Mouse (Mus musculus): Measurements from ENCODE around the gene Agpat3.

Gene Agpat3

GRCm38 (mm10) chr10:78247206-78247605 lies 105.1 kb downstream of the Agpat3 start:
- DNase-seq = no peak

- no peak for DNase-seq
These were observed 105.6 kb downstream of the Agpat3 start for GRCm38 (mm10) chr10:78246725-78247124.

DNA sequence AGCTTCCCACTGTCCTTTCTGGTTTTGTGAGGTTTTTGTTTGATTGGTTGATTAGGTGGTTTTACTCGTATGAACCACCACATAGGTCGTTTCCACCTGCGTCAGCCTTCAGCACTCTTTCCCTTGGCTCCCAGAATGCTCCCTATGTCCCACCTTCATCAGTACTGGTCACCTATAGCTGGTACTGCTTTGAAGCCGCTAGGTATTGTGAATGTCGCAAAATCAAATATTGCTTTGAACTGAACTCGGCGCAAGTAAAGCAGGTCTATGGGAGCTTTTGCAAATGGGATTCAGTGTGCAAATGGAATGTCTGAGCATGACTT lies 107.1 kb downstream of the Agpat3 start:
- no peak for DNase-seq

DNA sequence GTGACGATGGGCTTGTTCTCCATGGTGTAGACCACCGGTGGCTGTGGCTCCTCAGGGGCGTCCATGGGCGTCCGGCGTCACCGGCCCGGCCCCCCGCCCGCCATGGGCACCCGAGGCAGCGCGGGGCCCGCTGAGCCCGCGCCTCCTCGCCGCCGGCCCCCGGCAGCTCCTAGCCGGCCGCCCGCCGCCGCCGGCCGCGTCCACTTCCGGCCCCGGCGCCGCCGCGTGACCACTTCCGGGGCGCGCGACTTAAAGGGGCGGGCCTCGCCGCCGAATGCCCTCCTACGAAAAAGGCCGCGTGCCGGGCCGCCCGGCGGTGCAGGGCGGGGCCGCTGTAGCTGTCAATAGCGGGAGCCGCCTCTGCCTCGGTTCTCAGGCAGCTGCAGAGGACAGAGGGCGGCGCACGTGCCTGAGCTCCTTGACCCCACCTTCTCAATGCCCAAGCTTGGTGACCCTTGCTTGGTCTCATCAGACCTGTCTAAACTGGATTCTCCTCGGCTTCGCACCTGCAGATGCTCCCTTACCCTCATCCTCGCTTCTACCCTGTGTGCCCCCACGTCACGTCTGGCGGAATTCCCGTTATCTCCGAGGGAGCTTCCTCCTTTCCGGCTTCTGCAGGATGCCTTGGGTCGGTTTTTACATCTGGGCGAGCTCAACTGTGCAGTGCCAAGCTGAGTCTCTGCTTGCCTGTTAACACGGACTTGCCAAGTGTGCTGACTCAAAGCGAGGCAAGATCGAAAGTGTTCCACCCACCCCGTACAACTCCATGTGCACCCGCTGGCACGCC lies 107.7 kb downstream of the Agpat3 start, which contains the start of gene Trappc10:
Trappc10 (minus strand) TSS at position 204 of the 787 bp plus-strand sequence.
- peak; percentile 87 to 88 for DNase-seq

DNA sequence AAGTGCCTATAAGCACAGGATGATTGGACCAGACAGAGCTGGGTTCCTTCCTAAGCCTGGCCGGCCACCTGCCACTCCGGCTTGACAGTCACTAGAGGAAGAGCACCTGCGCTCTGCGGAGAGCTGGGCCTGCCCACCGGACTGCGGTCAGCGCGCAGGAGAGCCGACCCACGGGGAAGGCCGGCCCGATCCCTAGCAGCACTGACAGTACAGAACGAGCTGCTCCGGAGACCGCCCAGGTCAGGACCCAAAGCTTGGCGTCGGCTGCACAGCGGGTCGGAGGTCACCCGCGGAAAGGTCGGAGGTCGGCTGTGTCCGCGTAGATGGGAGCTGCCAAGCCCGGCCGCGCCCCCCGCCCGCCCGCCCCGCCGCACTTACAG lies 108.2 kb downstream of the Agpat3 start:
- DNase-seq = peak; percentile 29 to 49

GRCm38 (mm10) chr10:78238926-78239325 lies 113.4 kb downstream of the Agpat3 start:
- no peak for DNase-seq

DNA sequence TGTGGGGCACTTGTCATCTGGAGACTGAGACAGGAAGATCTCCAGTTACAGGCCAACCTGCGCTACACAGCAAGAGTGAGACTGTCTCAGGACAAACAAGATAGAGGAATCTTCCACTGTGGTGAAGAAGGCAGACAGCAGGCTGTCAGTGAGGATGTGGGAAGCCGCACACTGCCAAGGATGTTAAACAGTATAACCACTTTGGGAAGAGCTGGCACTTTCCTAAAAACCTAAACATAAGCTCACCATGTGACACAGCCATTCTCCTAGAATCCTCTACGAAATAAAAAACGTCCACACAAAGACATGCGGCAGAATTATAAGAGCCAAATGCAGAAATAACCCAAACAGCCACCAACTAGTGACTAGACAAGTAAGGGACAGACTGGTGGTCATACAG lies 114.0 kb downstream of the Agpat3 start:
- DNase-seq = no peak

- DNase-seq = no peak
These were observed 114.5 kb downstream of the Agpat3 start for GRCm38 (mm10) chr10:78237809-78238208.

DNA sequence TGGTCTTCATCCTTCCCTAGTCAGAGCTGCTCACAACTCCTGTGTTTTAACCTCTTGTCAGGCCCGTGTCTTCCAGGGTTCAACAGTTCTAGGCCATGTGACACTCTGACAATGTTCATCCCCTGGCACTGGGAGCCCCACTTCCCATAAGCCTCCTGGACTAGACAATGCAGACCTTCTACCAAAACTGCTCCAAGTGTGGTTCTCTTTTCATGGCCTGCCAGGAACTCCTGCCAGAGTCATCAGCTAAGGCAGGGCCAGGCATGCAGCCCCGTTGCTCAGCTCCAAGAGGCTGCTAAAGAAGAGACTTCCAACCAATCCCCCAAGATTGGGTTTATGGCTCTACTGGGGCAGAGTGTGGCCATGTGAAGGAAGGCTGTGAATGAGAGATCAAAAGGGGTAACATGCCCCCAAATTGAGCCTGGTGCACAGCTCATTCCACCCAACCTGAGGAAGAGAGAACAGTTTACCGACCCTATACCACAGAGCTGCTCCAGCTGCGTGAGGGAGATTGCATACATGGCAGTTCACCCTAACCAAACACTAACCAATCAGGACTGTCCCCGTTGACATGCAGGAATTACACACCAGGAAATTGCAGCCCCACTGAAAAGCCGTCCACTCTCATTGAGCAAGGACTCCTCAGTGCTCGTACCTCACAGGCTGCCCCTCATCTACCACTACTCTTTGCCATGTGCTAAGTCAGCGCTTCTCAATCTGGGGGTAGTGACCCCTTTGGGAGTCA lies 115.2 kb downstream of the Agpat3 start:
- no peak for DNase-seq

GRCm38 (mm10) chr10:78233756-78234155 lies 118.5 kb downstream of the Agpat3 start:
- peak; percentile 58 to 77 for DNase-seq

DNA sequence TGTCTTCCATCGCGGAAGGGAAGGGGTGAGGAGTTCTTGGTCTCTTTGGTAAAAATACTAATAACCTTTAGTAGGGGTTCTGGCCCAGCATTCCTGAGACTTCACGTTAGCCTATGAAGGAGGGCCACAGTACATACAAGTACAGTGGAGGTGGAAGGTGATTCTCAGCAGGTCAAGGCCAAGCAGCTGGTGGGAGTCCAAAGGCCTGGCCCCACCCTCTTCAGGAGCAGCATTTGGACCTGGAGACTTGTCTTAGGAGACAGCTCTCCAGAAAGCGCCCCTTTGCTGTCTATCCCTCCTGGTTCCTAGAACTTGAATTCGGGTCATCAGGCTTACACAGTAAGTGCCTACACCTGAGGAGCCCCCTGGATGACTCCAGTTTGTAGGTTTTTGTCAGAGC lies 119.1 kb downstream of the Agpat3 start:
- peak; percentile 36 to 37 for DNase-seq

- no peak for DNase-seq
These were observed 119.8 kb downstream of the Agpat3 start for GRCm38 (mm10) chr10:78232301-78232980.

GRCm38 (mm10) chr10:78228560-78228928 lies 123.7 kb downstream of the Agpat3 start:
- no peak for DNase-seq

DNA sequence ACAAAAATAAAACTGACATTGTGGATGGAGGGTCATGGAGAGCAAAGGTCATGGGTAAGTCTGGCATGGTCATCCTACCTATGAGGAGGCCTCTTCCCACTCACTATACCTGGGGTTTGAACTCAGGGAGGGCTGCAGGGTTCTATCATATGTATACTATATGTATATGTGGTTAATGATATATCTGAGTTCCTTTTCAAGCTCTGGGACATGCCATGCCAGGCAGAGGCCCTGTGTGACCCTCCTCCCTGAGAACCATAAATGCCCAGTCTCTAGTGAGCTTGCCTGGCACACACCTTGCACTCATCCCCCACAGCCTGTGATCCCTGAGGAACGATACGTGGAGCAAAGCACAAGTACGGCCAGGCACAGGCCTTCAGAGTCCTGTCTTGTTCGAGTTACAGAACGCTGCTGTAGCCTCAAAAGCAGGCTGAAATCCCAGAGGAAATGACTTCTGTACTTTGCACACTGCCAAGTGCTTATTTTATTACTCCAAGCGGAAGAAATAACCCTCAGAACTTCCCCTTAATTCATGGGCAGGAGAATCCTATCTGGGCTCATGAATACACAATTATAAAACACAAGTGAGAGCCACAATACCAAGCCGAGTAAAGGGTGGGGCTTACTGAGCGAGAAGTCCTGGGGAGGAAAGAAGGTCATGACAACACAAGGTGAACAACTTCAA lies 124.3 kb downstream of the Agpat3 start:
- peak; percentile 10 to 16 for DNase-seq

GRCm38 (mm10) chr10:78224136-78224535 lies 128.2 kb downstream of the Agpat3 start:
- no peak for DNase-seq

DNA sequence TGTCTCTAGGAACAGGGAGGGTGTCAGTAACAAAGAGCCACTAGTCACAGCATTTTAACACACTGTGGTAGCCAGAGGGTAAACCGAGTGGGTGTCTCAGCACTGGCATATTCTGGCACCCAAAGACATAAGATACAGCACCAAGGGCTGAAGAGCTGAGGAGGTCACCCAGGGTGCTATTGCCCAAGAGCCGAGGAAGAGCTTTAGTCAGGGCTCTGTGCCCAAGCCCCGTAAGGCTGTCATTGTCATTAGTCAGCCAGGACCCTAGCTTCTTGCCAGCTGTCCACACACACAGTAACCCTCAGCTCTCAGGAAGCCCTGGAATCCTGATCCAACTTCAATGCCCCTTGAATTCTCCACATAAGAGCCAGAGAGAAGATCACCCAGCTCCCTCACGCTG lies 129.4 kb downstream of the Agpat3 start:
- no peak for DNase-seq

DNA sequence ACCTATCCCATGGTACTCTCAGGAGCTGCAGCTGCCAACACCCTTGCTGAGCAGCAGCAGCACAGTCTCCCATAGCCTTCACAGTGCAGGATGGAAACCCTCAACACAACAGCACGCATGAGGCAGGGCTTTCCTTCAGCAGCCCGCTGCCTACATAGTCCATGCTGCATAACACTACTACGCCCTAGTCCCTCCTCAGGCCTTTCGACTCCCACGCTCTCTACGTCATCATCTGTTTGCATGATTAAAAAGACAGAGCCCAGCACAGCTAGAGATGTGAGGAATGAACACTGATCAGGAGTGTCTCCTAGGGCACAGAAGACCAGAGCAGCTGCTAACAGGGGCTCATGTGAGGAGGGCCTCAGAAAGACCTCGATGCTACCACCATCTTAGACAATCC lies 131.0 kb downstream of the Agpat3 start:
- no peak for DNase-seq

DNA sequence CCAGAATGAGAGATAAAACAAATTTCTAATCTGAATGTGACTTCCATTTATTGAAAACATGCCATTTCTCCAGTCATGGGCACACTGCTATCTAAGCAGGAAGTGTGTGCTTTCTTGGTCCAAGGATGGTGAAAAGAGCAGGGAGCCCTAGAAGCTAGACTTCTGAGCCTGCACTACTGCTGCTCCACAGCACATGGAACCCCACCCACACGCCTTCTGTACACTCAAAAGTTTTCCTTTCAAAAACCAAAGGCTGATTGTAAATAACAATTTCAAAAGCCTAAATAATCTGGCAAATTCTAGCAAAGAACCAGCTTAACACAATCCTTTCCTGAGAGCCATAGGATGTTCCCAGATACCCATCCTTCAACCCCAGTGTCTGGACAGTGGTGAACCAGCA lies 132.8 kb downstream of the Agpat3 start:
- DNase-seq = no peak

Measured in kidney, adult 8-10 months (tissue).